Mouse (Mus musculus): ENCODE results near the gene Kmt2a.
A peak's percentile ranks its signal among the peaks of the same experiment; 100 is the strongest.

GRCm38 (mm10) chr9:44921123-44921468, 40.0 kb upstream of the Kmt2a start:
- TF ChIP-seq CTCF (IDR thresholded peaks at IDR 0.05; ENCODE audit: control insufficient read depth, insufficient read depth, insufficient read length) (no peak), MAX (IDR thresholded peaks at IDR 0.05) (no peak), USF1 (IDR thresholded peaks at IDR 0.05; ENCODE audit: low read depth) (peak; percentile 64)

Data from C2C12 (cell line).